Mouse (Mus musculus) gonadal fat pad, adult 2 months (tissue): ENCODE data around the gene Lsm12. TPM values are rescaled to one million over a fixed set of nuclear protein-coding genes. Genes with fewer than 3 reads are reported as not detected.

Source experiments
- DNase-seq: peaks from one replicate; pipeline ENCODE4 v3.0.0-alpha.2; 2012; ENCODE audit warnings: low read depth
- polyA plus RNA-seq: library from polyadenylated mRNA; depleted of rRNA; stranded (reverse); fragments of >200 nt; gene quantifications from 2 replicates; pipeline ENCODE4 v1.2.3, GENCODE M21; 2012

The Lsm12 gene
- polyA plus RNA-seq, 1 experiment, result 30.7 TPM

DNA sequence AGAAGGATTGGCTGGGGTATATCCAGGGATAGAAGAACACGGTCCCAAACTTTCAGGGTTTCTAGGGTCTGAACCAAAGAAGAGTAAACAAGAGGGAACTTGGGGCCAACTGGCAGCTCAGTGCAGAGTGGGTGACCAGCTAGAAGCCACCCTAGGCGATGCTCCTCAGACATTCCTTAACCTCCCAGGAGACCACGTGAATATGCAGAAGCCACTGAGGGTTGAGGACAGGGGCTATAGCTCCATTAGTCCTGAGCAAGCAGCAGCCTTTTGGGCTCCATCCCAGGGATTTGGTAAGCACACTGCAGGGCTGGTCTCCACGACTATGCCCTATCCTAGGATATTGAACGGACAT, 31.8 kb upstream of the Lsm12 start:
- DNase-seq, result no peak

DNA sequence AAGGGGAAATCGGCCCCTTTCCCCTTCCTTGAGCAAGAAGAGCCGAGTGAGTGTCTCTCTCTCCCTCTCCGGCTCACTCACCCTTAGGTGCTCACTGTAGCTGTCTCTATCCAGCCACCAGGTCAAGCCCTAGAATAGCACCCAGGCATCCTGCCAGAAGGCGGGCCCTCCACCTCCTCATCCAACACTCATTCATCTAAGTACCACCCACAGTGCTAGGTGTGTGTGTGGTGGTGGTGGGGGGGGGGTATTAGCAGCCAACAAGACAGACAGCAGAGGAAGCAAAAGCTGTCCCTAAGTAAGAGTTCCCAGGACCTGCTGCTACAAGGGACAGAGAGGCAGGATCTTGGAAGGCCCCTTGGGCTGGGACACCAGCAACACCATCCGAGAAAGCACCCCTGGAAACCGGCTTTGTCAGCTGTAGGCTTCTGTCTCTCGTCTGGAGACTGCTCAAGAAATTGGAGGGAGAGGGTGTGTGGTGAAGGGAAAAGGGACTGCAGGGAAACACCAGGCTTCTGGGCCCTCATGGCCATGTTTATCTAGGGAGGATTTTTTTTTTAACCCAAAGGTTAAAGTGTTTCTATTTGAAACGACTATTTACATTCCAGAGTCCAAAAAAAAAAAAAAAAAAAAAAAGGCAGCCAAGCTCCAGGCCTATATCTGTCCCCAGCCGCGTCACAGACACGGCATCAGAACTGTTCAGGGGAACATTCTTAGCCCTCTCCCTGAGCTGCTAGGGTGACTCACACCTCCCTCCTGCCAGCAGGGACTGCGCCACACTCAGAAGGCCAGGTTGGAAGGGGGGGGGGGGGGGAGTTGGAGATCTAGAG, 31.2 kb upstream of the Lsm12 start:
- no peak for DNase-seq

DNA sequence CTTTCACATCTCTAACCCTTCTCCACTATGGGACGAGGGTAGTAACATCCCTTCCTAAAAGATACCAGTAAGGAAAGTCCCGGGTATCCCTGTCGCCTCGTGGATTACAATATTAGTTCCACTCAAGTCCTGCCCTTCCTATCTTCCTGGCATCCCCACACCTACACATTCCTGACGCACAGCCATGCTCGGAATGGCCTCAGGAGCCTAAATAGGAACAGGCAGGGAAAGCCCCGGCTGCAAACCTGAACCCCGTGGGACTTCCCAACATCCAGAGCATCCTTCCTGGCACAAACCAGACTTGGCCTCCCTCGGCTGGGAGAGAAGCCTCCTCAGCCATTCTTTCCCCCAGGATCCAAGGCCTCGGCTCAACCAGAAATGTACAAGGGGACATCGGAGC, 30.4 kb upstream of the Lsm12 start:
- DNase-seq, result no peak

DNA sequence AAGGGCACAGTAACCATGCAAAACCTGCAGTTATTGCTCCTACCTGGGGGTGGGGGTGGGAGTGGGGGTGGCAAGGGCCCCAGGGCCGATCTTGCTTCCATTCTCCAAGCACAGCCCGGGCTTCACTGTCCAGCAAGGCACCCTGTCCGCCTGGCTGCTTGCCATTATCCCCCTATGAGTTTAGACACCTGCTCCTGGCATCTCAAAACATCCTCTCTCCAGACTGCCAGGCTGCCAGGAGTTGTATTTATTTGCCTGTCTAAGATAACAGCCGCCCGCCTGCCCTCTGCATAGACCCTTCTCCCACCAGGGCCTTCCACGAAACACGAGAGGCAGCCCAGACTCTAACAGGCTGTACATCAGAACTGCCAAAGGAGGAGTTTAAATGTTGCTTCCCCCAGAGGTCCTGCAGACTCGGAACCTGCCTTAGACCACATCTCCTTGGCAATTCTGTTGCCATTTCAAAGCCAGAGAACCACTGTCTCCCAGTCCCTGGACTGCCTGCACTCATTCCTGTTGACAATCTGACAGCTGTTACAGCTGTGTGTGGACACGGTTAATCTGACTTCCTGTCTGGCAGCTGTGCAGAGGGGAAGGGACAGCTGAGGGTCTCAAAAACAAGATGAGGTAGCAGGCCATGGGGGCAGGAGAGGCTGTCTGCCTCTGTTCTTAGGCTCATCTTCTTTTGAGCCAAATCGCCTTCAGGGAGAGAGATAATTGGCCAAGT, 29.5 kb upstream of the Lsm12 start:
- DNase-seq, result no peak

DNA sequence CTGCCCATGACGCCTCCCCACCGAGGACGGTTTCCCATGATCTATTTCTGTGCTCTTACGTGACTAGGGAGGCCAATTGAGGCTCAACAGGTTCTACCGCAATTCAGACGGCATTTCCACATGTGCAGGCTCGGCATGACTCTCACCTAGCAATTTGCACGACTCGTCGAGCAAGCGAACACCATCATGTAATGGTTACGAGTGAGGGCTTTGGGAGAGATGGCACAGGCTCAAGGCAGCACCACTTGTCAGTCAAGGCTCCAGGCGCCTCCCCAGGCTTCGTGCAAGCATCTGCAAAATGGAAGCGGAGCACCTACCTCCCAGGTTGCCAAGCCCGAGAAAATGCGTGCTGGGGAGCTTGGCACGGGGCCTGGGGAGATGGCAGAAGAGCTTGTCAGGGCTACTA, 26.8 kb upstream of the Lsm12 start:
- DNase-seq, result peak; percentile 75

DNA sequence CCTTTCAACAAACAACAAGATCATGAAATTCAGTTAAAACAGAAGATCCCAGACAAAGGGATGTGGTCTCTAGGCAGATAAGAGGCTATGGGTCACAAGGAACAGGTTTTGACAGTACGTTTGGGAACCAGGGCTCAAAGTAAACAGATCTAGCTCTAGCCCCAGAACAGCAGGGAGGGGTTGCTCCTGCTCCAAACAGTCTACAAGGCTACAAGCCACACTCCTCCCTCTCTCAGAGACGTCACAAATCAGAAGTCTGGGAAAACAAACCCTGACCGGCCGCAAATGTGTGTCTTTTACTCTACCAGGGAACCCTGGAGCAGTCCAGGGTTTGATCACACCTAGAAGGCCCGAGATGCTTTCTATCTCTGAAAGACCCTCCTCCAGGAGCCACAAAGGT, 25.9 kb upstream of the Lsm12 start:
- DNase-seq, result no peak

DNA sequence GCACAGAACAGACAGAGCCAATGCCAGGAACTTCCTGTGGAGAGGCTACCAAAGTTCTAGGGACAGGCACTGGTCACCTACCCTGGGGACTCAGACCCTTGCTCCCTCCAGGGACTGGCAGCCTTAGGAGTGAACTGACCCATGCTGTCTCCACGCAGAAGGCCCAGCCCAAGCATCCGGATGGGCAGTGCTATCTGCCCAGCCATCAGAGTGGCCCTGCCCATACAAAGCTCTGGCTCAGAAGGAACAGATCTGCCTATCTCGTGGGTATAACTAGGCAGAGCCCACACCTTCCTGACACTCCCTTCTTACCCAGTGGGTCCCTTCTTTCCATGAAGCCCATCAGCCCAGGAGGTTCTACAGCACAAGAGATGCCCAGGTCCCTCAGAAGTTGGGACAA, 25.1 kb upstream of the Lsm12 start:
- DNase-seq, result no peak

DNA sequence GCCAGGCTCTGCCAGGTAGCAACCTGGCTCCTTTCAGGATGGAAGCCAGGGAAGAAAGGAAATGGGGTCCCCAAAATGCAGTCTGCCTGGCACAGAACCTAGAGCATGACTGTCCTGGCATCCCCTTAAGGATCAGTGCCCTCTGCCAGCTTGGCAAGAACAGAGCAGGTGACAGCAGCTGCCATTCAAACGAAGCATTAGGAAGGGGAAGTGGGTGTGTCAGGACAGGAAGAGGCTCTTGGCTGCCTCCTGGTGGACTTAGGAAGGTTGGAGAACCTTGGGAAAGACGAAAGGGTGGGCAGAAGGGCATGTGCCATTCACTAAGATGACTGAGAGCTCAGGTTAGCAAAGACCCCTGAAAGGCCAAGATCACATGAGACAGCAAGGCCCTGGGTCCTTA, 24.6 kb upstream of the Lsm12 start:
- DNase-seq, result no peak

DNA sequence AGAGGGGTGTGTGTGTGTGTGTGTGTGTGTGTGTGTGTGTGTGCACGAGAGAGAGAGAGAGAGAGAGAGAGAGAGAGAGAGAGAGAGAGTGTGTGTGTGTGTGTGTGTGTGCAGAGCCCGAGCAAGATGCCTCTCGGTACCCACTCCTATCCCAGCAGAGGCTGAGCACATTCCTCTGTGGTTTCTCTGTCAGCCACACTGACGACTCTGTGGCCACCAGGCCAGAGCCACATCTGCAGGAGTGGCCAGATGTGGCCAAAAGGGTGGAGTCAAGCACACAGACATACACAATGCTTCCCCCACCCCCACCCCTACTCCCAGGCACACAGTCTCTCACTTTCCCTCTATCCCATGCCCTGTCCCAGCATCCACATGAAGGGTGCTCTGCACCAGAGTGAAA, 23.8 kb upstream of the Lsm12 start:
- DNase-seq, result no peak

DNA sequence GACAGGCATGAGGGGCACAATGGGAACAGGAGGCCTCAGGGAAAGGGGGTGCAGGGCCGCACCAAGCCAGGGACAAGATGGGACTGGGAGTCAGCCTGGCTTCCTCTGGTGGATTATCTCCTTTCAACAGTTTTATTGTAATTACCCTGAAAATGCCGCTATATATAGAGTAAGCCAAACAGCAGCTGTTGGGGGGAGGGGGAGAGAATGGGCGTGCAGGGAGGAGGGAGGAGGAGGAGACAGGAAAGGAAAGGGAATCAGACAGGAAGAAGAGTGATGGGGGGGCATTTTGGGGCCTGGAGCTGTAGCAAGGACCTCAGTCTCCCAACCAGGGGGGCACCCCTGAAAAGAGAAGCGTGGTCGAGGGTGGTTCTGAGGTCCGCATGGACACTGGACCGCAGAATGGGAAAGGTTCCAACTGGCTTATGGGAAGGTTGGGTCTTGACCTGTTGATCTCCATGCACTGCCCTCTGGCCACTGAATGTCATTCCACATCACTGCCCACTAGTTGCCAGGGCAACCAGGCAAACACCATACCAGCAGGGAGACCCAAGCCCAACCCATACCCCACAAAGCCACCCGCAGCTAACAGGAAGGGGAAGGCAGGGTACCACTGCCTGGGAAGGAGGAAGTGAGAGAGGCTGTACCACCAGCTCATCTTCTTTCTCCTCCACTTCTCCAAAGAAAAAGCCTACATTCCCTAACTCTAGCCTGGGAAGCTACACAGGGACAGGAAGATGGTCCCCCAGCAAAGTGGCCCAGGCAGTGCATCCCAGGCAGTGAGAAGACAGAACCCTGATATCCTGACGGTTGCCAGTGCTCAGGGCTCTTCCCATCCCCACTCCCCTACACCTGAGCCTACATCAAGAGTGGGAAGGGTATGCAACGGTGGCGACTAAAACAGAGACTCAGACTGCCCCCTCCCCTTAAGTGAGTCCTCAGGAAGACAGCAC, 23.0 kb upstream of the Lsm12 start:
- no peak for DNase-seq

DNA sequence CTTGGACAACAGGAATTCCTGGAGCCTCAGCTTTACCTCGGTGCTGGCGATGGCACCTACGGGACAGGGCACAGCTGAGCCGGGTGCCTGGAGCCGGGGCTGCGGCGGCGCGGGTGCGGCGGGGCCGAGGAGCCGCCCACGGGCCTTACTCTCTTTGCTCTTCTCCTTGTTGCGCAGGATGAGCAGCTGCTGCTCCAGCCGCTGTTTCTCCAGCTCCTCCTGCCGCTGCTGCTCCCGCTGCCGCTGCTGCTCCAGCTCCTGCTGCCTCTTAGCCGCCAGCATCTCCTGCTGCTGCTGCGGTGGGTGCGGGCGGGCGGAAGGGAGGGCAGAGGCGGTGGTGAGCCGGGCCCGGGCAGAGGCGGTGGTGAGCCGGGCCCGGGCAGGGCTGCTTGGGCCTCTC, 21.4 kb upstream of the Lsm12 start:
- no peak for DNase-seq

DNA sequence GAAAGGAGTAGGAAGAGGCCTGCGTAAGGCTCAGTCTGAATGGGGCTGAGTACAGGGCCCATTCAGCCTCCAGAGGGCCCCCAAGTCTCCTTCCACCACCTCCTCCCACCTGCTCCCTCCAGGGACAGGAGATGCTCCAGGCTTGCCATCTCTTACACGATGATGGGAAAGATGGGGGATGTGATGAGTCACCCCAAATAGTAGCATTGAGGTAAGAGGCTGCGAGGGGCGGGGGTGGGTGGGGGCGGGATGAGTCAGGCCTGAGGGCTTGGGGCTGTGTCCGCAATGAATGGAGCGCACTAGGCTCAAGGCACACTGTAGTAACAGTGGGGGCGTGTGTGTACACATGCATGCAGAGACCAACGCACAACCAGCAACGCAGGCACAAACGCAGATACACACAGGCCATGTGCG, 16.3 kb upstream of the Lsm12 start:
- no peak for DNase-seq

DNA sequence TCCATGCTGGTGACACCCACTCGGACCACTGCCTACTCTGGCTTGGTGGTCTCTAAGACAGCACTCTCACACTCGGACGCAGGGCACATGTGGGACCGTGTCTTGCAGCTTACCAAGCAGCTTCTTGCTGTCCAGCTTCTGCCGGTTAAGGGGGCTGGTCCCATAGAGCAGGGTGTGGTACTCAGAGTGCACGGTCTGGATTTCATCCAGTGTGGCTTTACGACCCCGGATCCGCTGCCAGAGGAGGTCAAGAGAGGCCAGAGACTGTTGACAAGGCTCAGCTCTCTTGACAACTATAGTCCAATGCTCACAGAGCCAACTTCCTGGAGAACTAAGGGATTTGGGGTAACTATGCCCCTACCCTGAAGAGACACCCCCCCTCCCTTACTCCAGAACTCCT, 14.8 kb upstream of the Lsm12 start:
- no peak for DNase-seq

DNA sequence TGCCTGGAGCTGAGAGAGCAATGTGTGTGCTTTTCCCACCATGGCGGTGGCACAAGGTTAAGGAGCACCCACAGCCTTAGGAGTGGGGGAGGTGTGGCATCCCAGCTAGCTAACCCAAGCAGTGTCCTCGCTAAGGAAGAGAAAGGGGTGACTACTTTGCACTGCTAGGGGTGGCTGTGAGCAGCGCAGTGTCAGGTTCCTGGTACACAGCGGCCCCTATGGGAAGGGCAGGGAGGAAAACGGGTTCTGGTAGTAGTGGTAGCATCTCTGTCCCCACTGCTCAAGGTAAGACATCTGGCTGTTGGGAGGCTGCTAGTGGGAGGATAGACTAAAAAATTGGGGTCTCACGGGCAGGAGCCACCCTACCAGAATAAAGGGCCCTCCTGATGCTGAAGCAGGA, 13.1 kb upstream of the Lsm12 start:
- DNase-seq, result no peak

DNA sequence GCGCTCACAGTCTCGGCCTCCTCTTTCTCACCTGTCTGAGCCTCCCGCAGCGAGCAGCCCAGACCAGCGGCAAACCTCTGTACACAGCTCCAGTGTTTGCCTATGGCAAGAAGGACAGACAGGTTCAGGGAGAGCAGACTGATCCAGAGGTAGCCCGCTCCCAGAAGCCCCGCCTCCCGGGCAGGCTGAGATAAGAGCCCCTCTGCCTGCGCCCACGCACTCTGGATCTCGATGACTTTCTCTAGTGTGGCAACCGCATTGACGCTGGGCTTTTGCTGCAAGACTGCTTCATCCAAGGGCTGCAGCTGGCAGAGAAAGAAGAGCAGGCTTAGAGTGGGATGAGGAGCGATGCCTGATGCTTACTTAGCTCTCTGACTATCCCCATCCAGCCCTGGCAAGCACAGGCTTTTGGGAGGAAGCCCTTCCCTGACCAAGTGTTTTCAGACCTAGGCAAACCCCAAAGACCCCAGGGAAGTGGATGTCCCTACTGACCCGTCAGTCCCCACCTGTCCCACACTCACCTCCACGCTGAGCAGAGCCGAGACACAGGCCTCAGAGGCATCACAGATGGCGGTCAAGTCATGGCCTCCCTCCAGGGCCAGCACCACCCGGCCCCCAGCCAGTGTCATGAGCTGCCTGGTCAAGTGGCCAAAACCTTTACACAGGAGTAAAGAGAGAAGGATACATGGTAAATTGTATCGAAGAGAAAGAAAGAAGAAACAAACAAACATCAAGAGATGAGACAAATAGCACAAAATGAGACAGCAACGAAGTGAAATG, 11.1 kb upstream of the Lsm12 start:
- DNase-seq, result no peak

DNA sequence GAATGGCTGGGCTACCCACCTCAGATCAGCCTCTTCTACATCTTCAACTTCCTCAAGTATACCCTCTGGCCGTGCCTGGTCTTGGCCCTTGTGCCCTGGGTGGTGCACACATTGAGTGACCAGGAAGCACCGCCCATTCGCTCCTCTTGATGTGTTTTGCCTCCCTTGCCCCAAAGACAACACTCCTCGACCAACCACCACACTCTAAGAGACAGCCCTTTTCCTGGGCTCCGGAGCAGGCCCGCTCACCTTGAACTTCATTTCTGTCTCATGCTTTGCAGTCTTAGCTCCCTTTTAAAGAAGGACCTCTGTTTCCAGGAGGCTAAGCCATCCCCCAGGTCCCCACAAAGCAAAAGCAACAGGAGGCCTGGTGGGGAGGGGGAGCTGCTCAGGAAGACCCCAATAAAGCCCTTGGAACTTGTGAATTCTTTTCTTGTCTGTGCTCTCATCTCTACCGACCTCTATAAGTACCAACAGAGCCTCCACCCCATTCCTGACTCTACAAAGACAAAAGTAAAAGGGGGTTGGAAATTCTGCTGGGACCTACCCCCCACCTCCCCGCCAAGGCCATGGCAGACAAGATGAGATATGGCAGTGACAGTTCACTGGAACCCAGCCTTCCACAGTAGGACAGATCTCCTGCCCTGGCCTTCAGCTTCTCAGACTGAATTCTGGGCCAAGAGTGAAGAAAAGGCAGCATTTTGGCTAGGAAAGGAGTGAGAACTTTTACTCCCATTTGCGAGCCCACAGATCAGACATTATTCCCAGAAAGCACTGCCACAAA, 8.8 kb upstream of the Lsm12 start:
- no peak for DNase-seq

DNA sequence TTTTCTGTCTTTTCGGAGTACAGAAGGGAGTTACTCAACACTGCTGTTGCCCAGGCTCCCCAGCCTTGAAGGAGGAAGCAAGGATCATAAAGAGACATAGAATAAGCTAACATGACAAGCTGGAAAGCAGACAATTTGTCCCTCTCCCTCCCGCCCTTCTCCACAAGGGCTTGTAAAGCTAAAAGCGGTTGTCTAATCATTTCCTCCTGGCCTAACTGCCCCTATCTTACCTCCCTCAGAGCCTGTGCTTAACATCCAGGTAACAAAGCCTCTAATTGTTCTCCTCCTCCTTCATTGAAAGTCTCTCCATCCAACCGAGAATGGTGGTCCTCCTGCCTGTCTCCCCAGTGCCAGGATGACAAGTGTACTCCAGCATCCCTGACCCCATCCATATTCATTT, 5.8 kb upstream of the Lsm12 start:
- no peak for DNase-seq

DNA sequence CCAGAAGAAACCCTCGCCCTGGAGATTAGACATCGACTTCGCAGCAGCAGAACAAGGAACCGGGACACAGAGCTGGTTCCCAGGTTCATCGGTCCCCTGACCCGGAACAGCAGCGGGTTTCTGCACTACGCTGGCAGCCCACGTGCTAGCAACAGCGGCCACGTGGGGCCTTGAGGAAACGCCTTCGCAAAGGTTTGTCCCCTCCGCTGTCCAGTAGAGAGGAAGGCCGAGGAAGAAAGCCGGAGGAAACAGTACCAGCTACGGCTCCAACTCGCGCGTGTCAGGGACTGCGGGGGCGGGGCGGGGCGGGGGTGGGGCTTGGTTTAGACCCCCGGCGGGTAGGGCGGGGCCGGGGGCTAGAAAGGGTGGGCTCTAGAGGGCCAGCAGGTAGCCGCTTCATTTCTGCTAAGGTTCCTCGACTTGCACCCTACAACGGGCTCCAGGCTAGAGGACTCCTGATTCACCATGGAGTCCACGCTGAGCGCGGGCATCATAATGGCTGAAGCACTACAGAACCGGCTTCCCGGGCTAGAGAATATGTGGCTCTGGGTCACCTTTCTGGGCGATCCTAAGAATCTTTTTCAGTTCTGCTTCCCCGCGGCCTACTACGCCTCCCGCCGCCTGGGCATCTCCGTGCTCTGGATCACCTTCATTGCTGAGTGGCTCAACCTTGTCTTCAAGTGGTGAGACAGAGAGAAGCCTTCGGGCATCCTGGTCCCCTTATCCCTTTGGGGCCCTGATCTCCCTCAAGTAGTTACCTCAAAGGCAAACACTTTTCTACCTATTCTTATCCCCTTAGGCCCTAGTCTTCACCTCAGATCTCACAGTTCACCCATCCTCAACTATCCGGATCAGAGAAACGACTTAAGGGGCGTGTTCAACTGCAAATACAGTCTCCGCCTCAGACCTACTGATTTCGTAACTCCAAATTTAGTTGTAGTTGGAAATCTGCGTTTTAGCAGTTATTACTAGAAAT, 4.7 kb upstream of the Lsm12 start, which contains the start of gene G6pc3:
TSS of gene G6pc3 (plus strand) at position 160 of the 976 bp plus-strand sequence.
- DNase-seq, result peak; percentile 33

DNA sequence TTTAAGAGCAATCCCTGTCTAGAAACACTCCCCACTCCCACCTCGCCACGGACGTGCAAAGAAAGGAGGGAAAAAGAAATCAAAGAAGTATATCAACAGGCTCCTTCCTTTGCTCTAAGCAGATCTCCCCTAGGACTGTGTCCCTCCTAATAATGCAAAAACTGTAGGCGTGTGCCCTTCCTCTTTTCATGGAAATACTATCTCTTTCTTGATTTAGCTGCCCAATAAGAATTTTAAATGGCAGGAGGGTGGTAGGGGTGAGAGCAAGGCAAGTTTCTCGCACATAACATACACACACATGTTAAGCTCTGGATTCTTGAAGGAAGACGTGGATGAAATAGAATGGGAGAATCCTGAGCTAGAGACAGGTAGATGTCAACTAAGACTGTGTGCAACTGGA, 3.9 kb upstream of the Lsm12 start:
- no peak for DNase-seq
